Mouse (Mus musculus) kidney, postnatal 0 days (tissue): ENCODE results near the gene Hus1b. TPM values are rescaled to one million over a fixed set of nuclear protein-coding genes. Genes with fewer than 3 reads are reported as not detected.

Experiments
- ATAC-seq: fragments of 200-750 bp; cut with Nextera tagmentation; replicated peaks from 2 replicates; pipeline ENCODE4 v1.8.0; 2017; ENCODE audit warnings: low read depth, moderate number of reproducible peaks, moderate TSS enrichment, moderate library complexity; ENCODE audit not compliant: low FRiP score
- DNase-seq: peaks from one replicate; pipeline ENCODE4 v3.0.0-alpha.2; 2016; ENCODE audit warnings: low spot score
- H3K27ac ChIP-seq: fragments of 300-500 bp; sonication (generic); 2 replicates; pipeline ENCODE4 v1.5.1; 2014; ENCODE audit warnings: mild to moderate bottlenecking
- H3K27me3 ChIP-seq: fragments of 300-500 bp; sonication (generic); 2 replicates; pipeline ENCODE4 v1.6.1; 2014; ENCODE audit warnings: low read length, mixed read lengths; ENCODE audit not compliant: insufficient read depth
- H3K36me3 ChIP-seq: fragments of 300-500 bp; sonication (generic); 2 replicates; pipeline ENCODE4 v1.6.1; 2014; ENCODE audit warnings: low read length, mixed read lengths; ENCODE audit not compliant: insufficient read depth
- H3K4me1 ChIP-seq: fragments of 300-500 bp; sonication (generic); replicated peaks from 2 replicates; pipeline ENCODE4 v1.6.1; 2014; ENCODE audit warnings: antibody characterized with exemption, low read length, mixed read lengths; ENCODE audit not compliant: insufficient read depth
- H3K4me2 ChIP-seq: fragments of 300-500 bp; sonication (generic); 2 replicates; pipeline ENCODE4 v1.6.1; 2014; ENCODE audit warnings: mild to moderate bottlenecking, low read length, moderate library complexity, mixed read lengths
- H3K4me3 ChIP-seq: fragments of 300-500 bp; sonication (generic); replicated peaks from 2 replicates; pipeline ENCODE4 v1.5.1; 2014; ENCODE audit warnings: low read depth, low read length
- H3K9ac ChIP-seq: fragments of 300-500 bp; sonication (generic); 2 replicates; pipeline ENCODE4 v1.6.1; 2014; ENCODE audit warnings: low read depth, low read length
- H3K9me3 ChIP-seq: fragments of 300-500 bp; sonication (generic); replicated peaks from 2 replicates; pipeline ENCODE4 v1.6.1; 2016; ENCODE audit warnings: low read length, inconsistent platforms, mixed read lengths
- CTCF ChIP-seq: IDR thresholded peaks from 2 replicates; pipeline ENCODE4 v1.5.1; 2016; ENCODE audit warnings: antibody characterized with exemption, low read depth, mild to moderate bottlenecking, moderate library complexity
- WGBS: fragments of 180-500 bp; shearing (Covaris S2); extraction: QIAGEN DNeasy Blood & Tissue Kit; methylation state at CpG from one replicate; pipeline ENCODE4 v1.1.7; 2014; 5-methylcytosine and 5-hydroxymethylcytosine counted together
- polyA plus RNA-seq: library from polyadenylated mRNA; unstranded; fragments of >200 nt; fragmentation: Nextera tagmentation; extraction: Ambion mirVana; gene quantifications from 2 replicates; pipeline ENCODE4 v1.2.1, GENCODE M21; 2015

Gene Hus1b
- polyA plus RNA-seq, 1 experiment from 2014 or later: 0.13 TPM

DNA sequence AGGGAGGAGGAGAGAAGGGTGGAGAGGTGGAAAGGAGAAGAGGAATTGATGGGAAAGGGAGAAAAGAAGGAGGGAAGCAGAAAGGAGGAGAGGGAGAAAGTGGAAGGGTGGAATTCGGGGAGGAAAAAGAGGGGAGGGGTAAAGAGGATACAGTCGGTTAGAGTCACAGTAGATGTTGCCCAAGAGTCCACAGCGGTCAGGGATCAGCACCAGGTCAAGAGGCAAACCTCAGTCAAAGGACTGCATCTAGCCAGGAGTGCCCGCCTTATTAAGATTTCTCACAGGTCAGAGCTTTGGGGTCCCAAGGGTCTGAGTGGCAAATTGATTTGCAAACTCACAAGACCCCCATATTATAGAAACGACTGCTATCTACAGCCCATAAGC lies 26.7 kb upstream of the Hus1b start:
- TF ChIP-seq CTCF: no peak
- DNase-seq (no peak), ATAC-seq (peak; percentile 72)
- Histone ChIP-seq H3K9me3 (no peaks in the 10 kb centered on the region), H3K4me1 (no peaks in the 10 kb centered on the region), H3K27me3 (0 out of 2 replicates have a peak, but pooled peaks cover 3% of the 10 kb centered on the region), H3K4me2 (peak overlapping the region; percentile 64), H3K4me3 (peak overlapping the region; percentile 98), H3K36me3 (no peaks in the 10 kb centered on the region), H3K9ac (peak overlapping the region; percentile 92), H3K27ac (peak overlapping the region; percentile 95; the same call in 1 of the 2 replicates)
- 21% methylated on average over 5 of the region's 5 CpGs for WGBS

DNA sequence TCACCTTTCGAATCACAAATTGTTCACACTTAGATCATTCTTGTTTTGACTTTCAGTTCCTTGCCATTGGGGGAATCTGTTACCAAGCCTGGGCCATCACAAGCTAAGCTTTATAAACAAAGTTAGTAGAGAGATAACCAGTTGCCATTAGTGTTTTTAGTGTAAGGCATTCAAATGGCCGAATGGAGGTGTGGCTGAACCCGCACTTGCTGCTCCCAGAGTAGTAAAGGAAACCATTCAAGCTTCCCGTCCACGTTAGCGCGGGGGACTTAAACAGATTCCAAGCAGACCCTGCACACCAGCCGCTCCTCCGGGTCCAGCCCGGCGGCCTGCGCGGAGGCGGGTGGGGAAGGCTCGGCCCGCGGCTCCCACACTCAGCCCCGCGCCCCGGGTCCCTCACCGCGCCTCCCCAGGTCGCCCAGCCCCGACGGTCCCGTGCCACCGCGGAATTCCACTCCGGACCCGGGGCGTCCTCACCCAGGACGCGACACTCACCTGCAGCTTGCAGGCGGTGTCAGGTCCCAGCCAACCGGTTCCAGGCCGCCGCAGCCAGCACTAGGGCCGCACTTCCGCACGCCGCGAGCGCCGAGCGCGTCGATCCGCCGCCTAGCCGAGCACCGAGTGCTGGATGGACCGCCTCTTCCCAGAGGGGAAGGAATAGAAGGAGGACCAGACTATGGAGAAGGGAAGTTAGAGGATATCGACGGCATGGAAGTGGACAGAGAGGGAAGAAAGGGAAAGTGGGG lies 26.1 kb upstream of the Hus1b start, which contains the start of the genes Exoc2 and Gm5447:
Gene Exoc2, minus strand, starts transcription at position 593 of the 746 bp plus-strand sequence.
Gene Gm5447, plus strand, starts transcription at position 704 of the 746 bp plus-strand sequence.
- WGBS: under 1% methylated on average over 44 of the region's 54 CpGs
- ATAC-seq: peak; percentile 98
- H3K4me2 ChIP-seq: peak within 1 kb of the TSS; percentile 64

DNA sequence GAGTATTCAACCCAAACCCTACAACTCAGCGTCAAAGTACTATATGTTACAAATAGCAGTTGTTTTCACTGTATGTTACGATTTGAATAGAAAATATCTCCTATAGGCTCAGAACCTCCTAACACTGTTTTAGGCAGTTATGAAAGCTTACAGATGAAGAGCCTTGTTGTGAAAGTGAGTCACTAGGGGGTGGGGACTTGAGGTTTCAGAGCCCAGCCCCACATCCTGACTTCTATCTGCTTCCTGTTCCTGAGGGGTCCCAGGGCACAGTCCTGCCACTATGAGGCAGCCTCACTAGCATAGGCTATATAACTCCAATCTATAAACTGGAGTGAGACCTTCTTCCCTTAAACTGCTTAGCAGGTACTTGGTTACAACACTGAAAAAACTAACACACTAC lies 24.5 kb upstream of the Hus1b start:
- H3K9me3 ChIP-seq: no peaks in the 10 kb centered on the region
- H3K27me3 ChIP-seq: no peaks in the 10 kb centered on the region
- DNase-seq (no peak), ATAC-seq (no peak)
- H3K9ac ChIP-seq: no peak overlapping the region
- WGBS: 91% methylated on average over 2 of the region's 2 CpGs
- TF ChIP-seq CTCF: no peak
- H3K4me1 ChIP-seq: no peaks in the 10 kb centered on the region
- H3K36me3 ChIP-seq: no peaks in the 10 kb centered on the region
- H3K4me2 ChIP-seq: no peak overlapping the region
- H3K27ac ChIP-seq: no peak overlapping the region
- no peak overlapping the region for H3K4me3 ChIP-seq

More for the DNA sequence above, 26.1 kb upstream of the Hus1b start, which contains the start of the genes Exoc2 and Gm5447:
- H3K36me3 ChIP-seq: no peaks in the 10 kb centered on the region
- no peak for TF ChIP-seq CTCF
- no peaks in the 10 kb centered on the region for H3K4me1 ChIP-seq
- H3K4me3 ChIP-seq: peak within 1 kb of the TSS; percentile 98
- H3K9ac ChIP-seq: peak within 1 kb of the TSS; percentile 92
- H3K27ac ChIP-seq: peak within 1 kb of the TSS; percentile 95
- DNase-seq: peak; percentile 93
- 0 out of 2 replicates have a peak, but pooled peaks cover 3% of the 10 kb centered on the region for H3K27me3 ChIP-seq
- no peaks in the 10 kb centered on the region for H3K9me3 ChIP-seq

DNA sequence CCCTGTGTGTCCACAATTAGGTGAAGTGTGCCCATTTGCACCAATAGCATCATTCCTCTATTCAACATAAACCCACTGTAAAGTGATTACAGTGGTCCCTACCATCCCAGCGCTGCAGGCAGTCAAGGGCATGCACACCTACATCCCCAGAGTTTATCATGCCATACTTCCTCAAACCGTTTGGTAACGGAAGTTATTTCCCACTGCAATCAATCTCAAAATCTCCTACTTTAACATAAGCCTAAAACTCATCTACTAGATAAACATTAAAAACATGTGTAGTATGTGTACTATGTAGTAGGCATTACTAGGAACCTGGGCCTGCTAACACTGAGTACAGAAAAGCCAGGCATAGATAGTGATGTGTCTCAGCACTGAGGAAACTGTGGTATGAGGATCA lies 23.5 kb upstream of the Hus1b start:
- H3K27me3 ChIP-seq: no peaks in the 10 kb centered on the region
- no peak overlapping the region for H3K9ac ChIP-seq
- 0 out of 2 replicates have a peak, but pooled peaks cover 6% of the 10 kb centered on the region for H3K4me1 ChIP-seq
- DNase-seq (no peak), ATAC-seq (no peak)
- H3K27ac ChIP-seq: no peak overlapping the region
- TF ChIP-seq CTCF: no peak
- H3K9me3 ChIP-seq: no peaks in the 10 kb centered on the region
- no peaks in the 10 kb centered on the region for H3K36me3 ChIP-seq
- H3K4me3 ChIP-seq: no peak overlapping the region
- no peak overlapping the region for H3K4me2 ChIP-seq
- 84% methylated on average over 3 of the region's 3 CpGs for WGBS

DNA sequence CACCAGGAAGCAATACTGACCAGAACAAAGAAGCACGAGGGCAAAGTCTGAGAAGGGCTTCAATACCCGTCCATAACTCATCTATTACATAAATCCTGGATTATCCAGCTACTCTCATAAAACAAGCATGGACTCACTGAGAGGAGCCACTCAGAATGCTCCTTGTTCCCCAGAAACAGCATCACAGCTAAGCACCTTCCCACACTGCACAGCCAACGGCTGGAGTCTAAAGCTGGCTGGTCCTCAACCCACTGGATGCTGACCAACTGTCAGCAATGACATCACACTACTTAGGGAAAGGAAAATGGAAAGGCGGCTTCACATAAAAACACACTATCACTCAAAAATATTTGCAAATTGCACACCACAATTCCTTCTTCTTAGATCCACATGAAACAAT lies 20.8 kb upstream of the Hus1b start:
- no peak overlapping the region for H3K4me2 ChIP-seq
- 0 out of 2 replicates have a peak, but pooled peaks cover 6% of the 10 kb centered on the region for H3K4me1 ChIP-seq

DNA sequence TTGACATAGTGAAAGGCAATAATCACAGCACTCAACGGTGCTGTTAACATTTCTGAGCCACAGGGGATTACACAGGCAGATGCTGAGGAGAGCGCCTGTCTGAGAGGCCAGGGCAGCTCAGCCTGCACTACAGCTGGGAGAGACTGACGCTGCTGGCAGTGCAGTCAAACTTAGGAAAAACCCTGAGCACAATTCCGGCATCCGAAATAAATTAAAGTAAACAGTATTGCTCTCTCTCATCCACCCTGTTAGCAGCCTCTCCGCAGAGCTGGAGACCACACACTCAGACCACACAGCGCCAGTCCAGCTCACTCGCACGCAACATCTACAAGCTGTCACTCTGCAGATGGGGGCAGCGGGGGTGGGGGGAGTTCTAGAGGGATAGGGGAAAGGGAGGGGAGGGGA lies 18.9 kb upstream of the Hus1b start:
- no peak overlapping the region for H3K9ac ChIP-seq

More for the DNA sequence above, 20.8 kb upstream of the Hus1b start:
- Histone ChIP-seq H3K27ac (no peak overlapping the region), H3K4me3 (no peak overlapping the region), H3K36me3 (no peaks in the 10 kb centered on the region), H3K9ac (no peak overlapping the region), H3K27me3 (no peaks in the 10 kb centered on the region), H3K9me3 (no peaks in the 10 kb centered on the region)
- no peak for TF ChIP-seq CTCF
- WGBS: 62% methylated on average over 4 of the region's 4 CpGs
- ATAC-seq: peak; percentile 33; the same call in 1 of the 2 replicates
- DNase-seq: no peak

More for the DNA sequence above, 18.9 kb upstream of the Hus1b start:
- 0 out of 2 replicates have a peak, but pooled peaks cover 6% of the 10 kb centered on the region for H3K4me1 ChIP-seq
- H3K27me3 ChIP-seq: no peaks in the 10 kb centered on the region
- no peaks in the 10 kb centered on the region for H3K9me3 ChIP-seq
- peak overlapping the region; percentile 9; the same call in 1 of the 2 replicates for H3K27ac ChIP-seq
- peak; percentile 82 for DNase-seq
- H3K4me3 ChIP-seq: no peak overlapping the region; the same call in 1 of the 2 replicates
- peak overlapping the region; percentile 34 for H3K4me2 ChIP-seq
- TF ChIP-seq CTCF: no peak
- ATAC-seq: peak; percentile 68; the same call in 1 of the 2 replicates
- H3K36me3 ChIP-seq: no peaks in the 10 kb centered on the region
- WGBS: 16% methylated on average over 10 of the region's 10 CpGs
